ENCODE assay signal across 11 mouse cellular contexts in the genomic region with DNA sequence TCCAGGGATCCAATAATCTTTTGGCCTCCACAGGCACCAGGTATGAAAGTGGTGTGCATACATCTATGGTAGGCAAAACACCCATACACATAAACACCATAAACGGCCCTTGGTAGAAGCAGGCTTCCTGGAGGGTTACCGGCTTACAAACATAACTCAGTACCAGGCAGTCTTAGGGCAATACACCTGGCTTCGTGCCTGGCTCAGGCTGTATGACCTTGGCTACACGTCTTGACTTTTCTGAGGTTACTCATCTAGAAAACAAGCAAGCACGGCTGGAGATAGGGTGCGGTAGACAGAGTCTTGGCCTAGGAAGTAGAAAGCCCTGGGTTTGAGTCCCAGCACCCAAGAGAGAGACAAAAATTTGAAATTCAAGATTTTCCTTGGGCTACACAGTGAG. TPM values are rescaled to one million over a fixed set of nuclear protein-coding genes. Genes with fewer than 3 reads are reported as not detected.
DNase-seq lines count a peak whose midpoint lies in the region.
"Had no signal": no experiment of that assay in that cellular context is flagged by ENCODE, and none has a peak within 500 bp of the region (broad histone marks: within the 10 kb centered on the region; RNA-seq: fewer than 3 reads in every experiment).

No protein-coding gene starts in this region.

- peak; percentile 31 to 57 for DNase-seq in adrenal gland, postnatal 36 days
- no peak for DNase-seq in adrenal gland, adult 8-10 months
- peak; percentile 56 for DNase-seq in gastrocnemius, adult 18-20 months (ENCODE audit: low spot score)
- DNase-seq in gastrocnemius, postnatal 14 days = no peak
- peak; percentile 61 for DNase-seq in kidney, adult 9 months
- no peak for DNase-seq in kidney, postnatal 4 days
- peak; percentile 48 for DNase-seq in testis, postnatal 10 days (ENCODE audit: low spot score)
- no peak for DNase-seq in testis, postnatal 14 days (ENCODE audit: low spot score)
- DNase-seq: cerebellum, adult 9-11 months; heart, postnatal 10 days; right cerebral cortex, postnatal 25 days had no signal

- intact Hi-C loops in gastrocnemius, postnatal 14 days (cut with DNase I; ENCODE audit: low total_unique reads) = no loop called here

RNA-seq across cellular contexts. Expression of gene Dbn1, which starts 8.8 kb away (rescaled TPM):
- 10 to 100 TPM; 16.0 to 18.0 TPM for total RNA-seq in adrenal gland, postnatal 36 days (2021)
- 10 to 100 TPM; 13.6 to 33.8 (median 24.0) TPM for total RNA-seq in adrenal gland, adult 8-10 months (2022)
- 1 to 10 TPM; 4.0 to 6.2 TPM for total RNA-seq in gastrocnemius, adult 18-20 months (2021)
- 10 to 100 TPM; 31.3 to 37.5 TPM for total RNA-seq in gastrocnemius, postnatal 14 days (2021)

RNA-seq across cellular contexts. Expression of gene Pdlim7, which starts 16.8 kb away (rescaled TPM):
- 10 to 100 TPM; 15.2 to 23.9 TPM for total RNA-seq in adrenal gland, postnatal 36 days (2021)
- 10 to 100 TPM; 10.9 to 23.8 (median 18.3) TPM for total RNA-seq in adrenal gland, adult 8-10 months (2022)
- total RNA-seq in gastrocnemius, adult 18-20 months (2021) = 100 to 1,000 TPM; 450 to 533 TPM
- total RNA-seq in gastrocnemius, postnatal 14 days (2021) = 100 to 1,000 TPM; 588 to 612 TPM

RNA-seq across cellular contexts. Expression of gene Dok3, which starts 32.4 kb away (rescaled TPM):
- 1 to 10 TPM; 2.3 to 4.6 TPM for total RNA-seq in adrenal gland, postnatal 36 days (2021)
- 1 to 10 TPM; 4.0 to 7.2 (median 4.7) TPM for total RNA-seq in adrenal gland, adult 8-10 months (2022)
- total RNA-seq in gastrocnemius, adult 18-20 months (2021) = 1 to 10 TPM in 1 of 2 experiments, under 1 TPM in 1; 0.93 to 1.0 TPM
- total RNA-seq in gastrocnemius, postnatal 14 days (2021) = 1 to 10 TPM in 1 of 2 experiments, under 1 TPM in 1; 0.82 to 1.6 TPM

RNA-seq across cellular contexts. Expression of gene Prr7, which starts 32.6 kb away (rescaled TPM):
- 1 to 10 TPM; 1.9 to 3.3 TPM for total RNA-seq in adrenal gland, postnatal 36 days (2021)
- total RNA-seq in adrenal gland, adult 8-10 months (2022) = 1 to 10 TPM; 2.3 to 4.3 (median 3.7) TPM
- under 1 TPM in 1 of 2 experiments, not detected in 1; 0.21 TPM for total RNA-seq in gastrocnemius, adult 18-20 months (2021)
- 1 to 10 TPM; 1.0 to 1.6 TPM for total RNA-seq in gastrocnemius, postnatal 14 days (2021)

RNA-seq across cellular contexts. Expression of gene Ddx41, which starts 39.8 kb away (rescaled TPM):
- total RNA-seq in adrenal gland, postnatal 36 days (2021) = 10 to 100 TPM; 47.3 to 51.7 TPM
- 10 to 100 TPM; 47.0 to 58.7 (median 52.7) TPM for total RNA-seq in adrenal gland, adult 8-10 months (2022)
- total RNA-seq in gastrocnemius, adult 18-20 months (2021) = 10 to 100 TPM in 1 of 2 experiments, 1 to 10 TPM in 1; 9.1 to 12.0 TPM
- total RNA-seq in gastrocnemius, postnatal 14 days (2021) = 1 to 10 TPM; 8.8 to 9.5 TPM

Comparison
In these comparisons a context has a peak if more than half of its experiments do, and no peak if none do; other contexts are left out.
1. DNase-seq: peak in adrenal gland, postnatal 36 days (2 of 2), gastrocnemius, adult 18-20 months (single experiment), kidney, adult 9 months (single experiment) and testis, postnatal 10 days (single experiment); none in adrenal gland, adult 8-10 months (single experiment), gastrocnemius, postnatal 14 days (single experiment), kidney, postnatal 4 days (0 of 2) and testis, postnatal 14 days (single experiment).
2. RNA of gene Pdlim7, which starts 16.8 kb away (total RNA-seq): 588 to 612 TPM in gastrocnemius, postnatal 14 days and 450 to 533 TPM in gastrocnemius, adult 18-20 months; 15.2 to 23.9 TPM in adrenal gland, postnatal 36 days and 10.9 to 23.8 TPM in adrenal gland, adult 8-10 months; every median in the first group is over 10 times any median in the second.